ENCODE assay signal across 22 mouse cellular contexts in genomic region chr5:16063949-16064348, GRCm38 (mm10).
DNase-seq lines count a peak whose midpoint lies in the region; ATAC-seq lines count a peak whose summit lies in the region.
"Had no signal": no experiment of that assay in that cellular context is flagged by ENCODE, and none has a peak within 500 bp of the region (broad histone marks: within the 10 kb centered on the region; RNA-seq: fewer than 3 reads in every experiment).

No protein-coding gene starts in this region.

- no peaks in the 10 kb centered on the region for H3K9me3 ChIP-seq in midbrain, embryonic 12.5 days
- H3K9me3 ChIP-seq in midbrain, embryonic 13.5 days: no peaks in the 10 kb centered on the region
- H3K9me3 ChIP-seq in hindbrain, embryonic 15.5 days: no peaks in the 10 kb centered on the region
- no peaks in the 10 kb centered on the region for H3K9me3 ChIP-seq in forebrain, embryonic 14.5 days (replicated peaks; ENCODE audit: control insufficient read depth, low read length)
- H3K9me3 ChIP-seq: forebrain, embryonic 12.5 days; heart, embryonic 10.5 days; limb, embryonic 12.5 days; midbrain, embryonic 15.5 days had no signal

- peak overlapping the region; percentile 56; the same call in 1 of the 2 replicates for H3K27ac ChIP-seq in midbrain, embryonic 12.5 days (replicated peaks)
- no peak overlapping the region; the same call in 1 of the 2 replicates for H3K27ac ChIP-seq in midbrain, embryonic 13.5 days
- H3K27ac ChIP-seq in hindbrain, embryonic 15.5 days (replicated peaks): peak overlapping the region; percentile 21; the same call in 1 of the 2 replicates
- H3K27ac ChIP-seq in forebrain, embryonic 14.5 days (ENCODE audit: low read depth, low read length): no peak overlapping the region
- H3K27ac ChIP-seq: forebrain, embryonic 12.5 days; gastrocnemius, adult 2 months; heart, embryonic 10.5 days; limb, embryonic 12.5 days; midbrain, embryonic 15.5 days had no signal

- intact Hi-C loops in heart, postnatal 14 days (cut with DNase I): no loop called here

- H3K9ac ChIP-seq in midbrain, embryonic 12.5 days (replicated peaks): no peak overlapping the region
- H3K9ac ChIP-seq in midbrain, embryonic 13.5 days (replicated peaks): no peak overlapping the region
- no peak overlapping the region for H3K9ac ChIP-seq in hindbrain, embryonic 15.5 days
- no peak overlapping the region for H3K9ac ChIP-seq in forebrain, embryonic 14.5 days (ENCODE audit: low read length)
- H3K9ac ChIP-seq: forebrain, embryonic 12.5 days; limb, embryonic 12.5 days; lung, embryonic 14.5 days; midbrain, embryonic 15.5 days had no signal

- no peak overlapping the region for H3K4me3 ChIP-seq in midbrain, embryonic 12.5 days
- H3K4me3 ChIP-seq in midbrain, embryonic 13.5 days (replicated peaks): no peak overlapping the region
- H3K4me3 ChIP-seq in hindbrain, embryonic 15.5 days: no peak overlapping the region
- no peak overlapping the region for H3K4me3 ChIP-seq in forebrain, embryonic 14.5 days (ENCODE audit: low read depth, low read length)
- H3K4me3 ChIP-seq: forebrain, embryonic 12.5 days; gastrocnemius, adult 2 months; heart, embryonic 10.5 days; limb, embryonic 12.5 days; midbrain, embryonic 15.5 days had no signal

- no peak for ATAC-seq in midbrain, embryonic 12.5 days (ENCODE audit: low FRiP score, low read depth)
- ATAC-seq in midbrain, embryonic 13.5 days: no peak
- ATAC-seq in hindbrain, embryonic 15.5 days (ENCODE audit: low FRiP score, low read depth): no peak
- no peak for ATAC-seq in forebrain, embryonic 14.5 days
- ATAC-seq: intestine, embryonic 16.5 days; midbrain, embryonic 15.5 days had no signal

- no peaks in the 10 kb centered on the region for H3K27me3 ChIP-seq in midbrain, embryonic 12.5 days
- H3K27me3 ChIP-seq in midbrain, embryonic 13.5 days: no peaks in the 10 kb centered on the region
- H3K27me3 ChIP-seq in hindbrain, embryonic 15.5 days: no peaks in the 10 kb centered on the region
- no peaks in the 10 kb centered on the region for H3K27me3 ChIP-seq in forebrain, embryonic 14.5 days (replicated peaks; ENCODE audit: control insufficient read depth, insufficient read depth, low read length)
- H3K27me3 ChIP-seq: forebrain, embryonic 12.5 days; limb, embryonic 12.5 days; midbrain, embryonic 15.5 days had no signal

- WGBS in midbrain, embryonic 12.5 days: 75% methylated on average over 3 of the region's 3 CpGs
- WGBS in midbrain, embryonic 13.5 days: 75% methylated on average over 3 of the region's 3 CpGs
- 50% methylated on average over 3 of the region's 3 CpGs for WGBS in hindbrain, embryonic 15.5 days
- WGBS in forebrain, embryonic 14.5 days: 74% methylated on average over 3 of the region's 3 CpGs

- H3K4me2 ChIP-seq in midbrain, embryonic 12.5 days (replicated peaks): no peak overlapping the region
- no peak overlapping the region for H3K4me2 ChIP-seq in midbrain, embryonic 13.5 days (replicated peaks)
- no peak overlapping the region for H3K4me2 ChIP-seq in hindbrain, embryonic 15.5 days
- H3K4me2 ChIP-seq in forebrain, embryonic 14.5 days (ENCODE audit: low read length): no peak overlapping the region
- H3K4me2 ChIP-seq: forebrain, embryonic 12.5 days; limb, embryonic 12.5 days; liver, embryonic 11.5 days; lung, embryonic 14.5 days; midbrain, embryonic 15.5 days had no signal

- peak; percentile 50 for DNase-seq in NIH3T3 (ENCODE audit: low read depth)
- no peak for DNase-seq in forebrain, embryonic 14.5 days (ENCODE audit: low spot score)
- DNase-seq in heart, postnatal 14 days: no peak
- DNase-seq in cerebellum, adult 9-10 months: no peak
- DNase-seq: adrenal gland, postnatal 25 days; cerebellum, adult 9-11 months; gastrocnemius, adult 2 months; kidney, adult 9 months; kidney, postnatal 25 days; layer of hippocampus, postnatal 36 days; lung, embryonic 14.5 days; right cerebral cortex, postnatal 4 days; thymus, postnatal 14 days had no signal

- H3K4me1 ChIP-seq in midbrain, embryonic 12.5 days: peaks cover 7% of the 10 kb centered on the region
- H3K4me1 ChIP-seq in midbrain, embryonic 13.5 days (replicated peaks): peaks cover 14% of the 10 kb centered on the region
- H3K4me1 ChIP-seq in hindbrain, embryonic 15.5 days (replicated peaks): peaks cover 7% of the 10 kb centered on the region
- H3K4me1 ChIP-seq in forebrain, embryonic 14.5 days (ENCODE audit: control insufficient read depth, insufficient read depth, low read length): no peaks in the 10 kb centered on the region
- H3K4me1 ChIP-seq: heart, embryonic 10.5 days had no signal

- H3K36me3 ChIP-seq in midbrain, embryonic 12.5 days: no peaks in the 10 kb centered on the region
- no peaks in the 10 kb centered on the region for H3K36me3 ChIP-seq in midbrain, embryonic 13.5 days
- H3K36me3 ChIP-seq in hindbrain, embryonic 15.5 days: no peaks in the 10 kb centered on the region
- H3K36me3 ChIP-seq in forebrain, embryonic 14.5 days (ENCODE audit: control insufficient read depth, insufficient read depth, low read length): no peaks in the 10 kb centered on the region
- H3K36me3 ChIP-seq: forebrain, embryonic 12.5 days; heart, embryonic 10.5 days; limb, embryonic 12.5 days; midbrain, embryonic 15.5 days had no signal

Comparison
In these comparisons a context has a peak if more than half of its experiments do, and no peak if none do; other contexts are left out.
1. H3K27ac ChIP-seq: peak in midbrain, embryonic 12.5 days (single experiment) and hindbrain, embryonic 15.5 days (single experiment); none in midbrain, embryonic 13.5 days (single experiment) and forebrain, embryonic 14.5 days (single experiment).